Mouse (Mus musculus) megakaryocyte, embryonic 14.5 days (primary cell): ENCODE measurements around the gene Scube3.

Experiments used
- FLI1 ChIP-seq: IDR thresholded peaks from 2 replicates; pipeline ENCODE4 v1.6.1; 2012; ENCODE audit warnings: low read length, inconsistent platforms, mixed read lengths
- GATA1 ChIP-seq: IDR thresholded peaks from 3 replicates; pipeline ENCODE4 v1.6.1; 2012; ENCODE audit warnings: mixed read lengths, low read length, inconsistent platforms, borderline replicate concordance

DNA sequence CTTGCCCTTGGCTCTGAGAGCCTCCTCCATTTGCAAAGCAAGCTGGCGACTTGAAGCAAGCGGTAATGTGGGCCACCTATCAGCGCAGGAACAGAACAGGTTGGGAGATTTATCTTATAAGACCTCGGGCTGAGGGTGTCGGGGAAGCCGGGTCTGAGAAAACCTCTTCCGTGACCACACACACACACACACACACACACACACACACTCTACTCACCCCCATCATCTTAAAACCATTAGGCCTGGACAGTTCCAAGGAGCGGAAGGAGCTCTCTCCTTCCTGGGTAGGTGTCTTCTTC lies 66.3 kb downstream of the Scube3 start:
- TF ChIP-seq GATA1 (no peak), FLI1 (no peak)
